Mouse (Mus musculus): ENCODE measurements at regions not wholly inside any gene's neighbourhood (a gene's known extent, or its start where the extent isn't known, plus 50 kb on each side); places are given as distances from the start of the nearest gene placed in this dataset.

GRCm38 (mm10) chr19:28095620-28096019 is 84.7 kb upstream of the Rfx3 start:
- no peak for DNase-seq

- no peak for DNase-seq
Measured at GRCm38 (mm10) chr19:28092252-28092651, 81.3 kb upstream of the Rfx3 start.

- no peak for DNase-seq
Measured at GRCm38 (mm10) chr19:28087607-28088546, 76.9 kb upstream of the Rfx3 start.

GRCm38 (mm10) chr19:28070386-28070785 is 59.4 kb upstream of the Rfx3 start:
- DNase-seq = no peak

Data from right cerebral cortex, postnatal 4 days (tissue).